Mouse (Mus musculus) left cerebral cortex, adult 18-20 months (tissue): ENCODE data around the gene Mfsd6l. TPM values are rescaled to one million over a fixed set of nuclear protein-coding genes. Genes with fewer than 3 reads are reported as not detected.
A peak's percentile ranks its signal among the peaks of the same experiment; 100 is the strongest.

Experiments used
- DNase-seq, 2 experiments: peaks; one replicate each; pipeline ENCODE4 v3.0.0; 2021 to 2022; ENCODE audit warnings: low spot score in 2 of 2, mixed read lengths in 1 of 2
- total RNA-seq, 2 experiments: library from RNA; stranded (reverse); gene quantifications; 2 replicates each; pipeline ENCODE4 v1.2.3; 2021

The Mfsd6l gene
- total RNA-seq, 2 experiments from 2014 or later, result not detected

DNA sequence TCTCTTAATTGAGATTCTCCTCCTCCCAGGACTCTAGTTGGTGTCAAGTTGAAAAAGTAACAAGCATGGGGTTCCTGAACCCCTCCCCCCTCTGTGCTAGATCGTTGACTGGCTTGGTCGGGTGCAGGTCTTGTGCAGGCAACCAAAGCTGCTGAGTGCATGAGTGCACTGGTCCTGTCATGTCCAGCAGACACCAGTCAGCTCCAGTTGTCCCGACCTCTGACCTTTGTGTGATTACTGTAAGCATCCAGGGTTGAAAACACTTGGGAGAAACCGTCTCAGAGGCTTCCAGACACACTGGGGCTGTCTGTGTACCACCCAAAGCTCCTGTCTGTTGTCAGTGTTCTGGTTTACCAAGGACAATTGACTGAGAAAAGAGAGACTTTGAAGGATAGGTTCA is 5.6 kb upstream of the Mfsd6l start:
- DNase-seq, result no peak

DNA sequence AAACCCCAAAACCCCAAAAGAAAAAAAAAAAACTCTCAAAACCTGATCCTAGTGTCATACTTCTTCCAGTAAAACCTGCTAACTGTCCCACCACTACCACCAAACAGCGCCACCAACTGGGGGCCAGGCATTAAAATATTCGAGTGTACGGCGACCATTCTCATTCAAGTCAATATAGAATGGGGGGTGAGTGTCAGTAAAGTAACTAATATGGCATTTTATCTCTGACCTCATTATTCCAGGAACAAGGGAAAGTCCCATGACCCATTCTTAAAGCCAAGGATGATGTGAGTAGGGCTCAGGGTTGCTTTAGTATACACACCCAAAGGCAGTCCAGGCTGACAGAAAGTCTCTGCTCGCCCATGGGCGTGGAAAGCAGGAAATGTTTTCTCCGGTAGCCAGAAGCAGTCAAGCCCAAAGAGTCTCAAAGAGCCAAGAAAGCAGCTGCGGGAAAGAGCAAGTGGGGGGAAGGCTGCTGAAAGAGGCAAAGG is 2.0 kb upstream of the Mfsd6l start:
- peak in 1 of 2 experiments; percentile 26 for DNase-seq

DNA sequence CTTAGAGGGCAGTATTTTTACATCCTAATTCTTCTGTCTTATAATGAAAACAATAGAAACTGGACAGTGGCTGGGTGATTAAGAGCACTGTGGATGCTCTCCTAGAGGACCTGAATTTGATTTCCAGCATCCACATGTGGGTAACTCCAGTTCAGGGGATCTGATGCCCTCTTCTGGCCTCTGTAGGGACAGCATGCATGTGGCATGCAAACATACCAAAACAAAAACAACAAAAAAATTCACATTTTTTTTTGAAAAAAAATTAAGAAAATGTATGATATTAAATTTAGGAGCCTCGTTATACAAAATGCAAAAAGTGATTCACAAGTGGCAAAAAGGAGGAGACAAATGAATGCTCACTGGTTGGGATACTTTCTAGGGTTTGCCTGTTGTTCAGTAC is 3.6 kb downstream of the Mfsd6l start:
- no peak for DNase-seq

DNA sequence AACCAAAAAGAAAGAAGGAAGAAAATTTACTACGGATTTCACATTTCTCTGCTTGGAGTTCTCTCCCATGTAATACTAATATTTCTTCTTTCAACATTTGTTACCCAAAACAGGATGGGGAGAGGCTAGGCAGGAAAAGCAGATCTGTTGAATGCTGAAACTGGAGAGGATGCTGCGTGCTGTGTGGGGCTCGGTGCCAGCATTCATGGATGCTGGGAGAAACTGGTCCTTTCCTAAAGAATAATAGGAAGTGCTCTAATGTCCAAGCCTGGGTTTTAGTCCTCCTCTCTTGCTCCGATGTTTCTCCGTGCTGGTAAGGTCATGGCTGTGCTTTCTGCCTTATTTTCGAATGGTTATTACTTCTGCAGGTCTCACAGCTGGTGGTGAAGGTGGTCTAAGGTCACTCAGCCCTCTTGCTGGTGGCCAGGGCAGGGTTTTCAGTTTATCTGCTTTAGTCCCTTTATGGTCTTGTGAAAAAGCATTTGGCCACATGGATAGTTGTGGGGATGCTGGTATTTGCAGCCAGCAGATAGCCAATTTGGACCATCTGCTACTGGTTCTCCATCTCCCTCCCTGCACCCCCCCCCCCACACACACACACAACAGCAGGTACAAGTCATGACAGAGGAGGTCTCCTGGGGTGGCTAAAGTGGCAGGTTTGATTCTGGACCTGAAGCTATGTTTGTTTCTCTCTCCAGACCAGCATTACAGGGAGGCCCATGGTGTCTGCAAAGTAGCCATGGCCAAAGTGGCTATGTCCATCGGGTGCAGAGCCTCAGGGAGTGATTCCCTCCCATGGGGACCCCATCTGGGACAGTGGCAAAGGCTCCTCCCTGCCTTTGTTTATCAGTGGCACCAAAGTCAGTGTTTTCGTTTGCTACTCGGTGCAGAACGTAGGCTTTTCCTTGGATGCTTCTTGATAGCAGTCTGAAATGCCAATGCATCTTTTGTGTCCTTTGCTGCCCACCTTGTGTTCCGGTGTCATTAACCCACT is 6.3 kb downstream of the Mfsd6l start:
- no peak for DNase-seq

DNA sequence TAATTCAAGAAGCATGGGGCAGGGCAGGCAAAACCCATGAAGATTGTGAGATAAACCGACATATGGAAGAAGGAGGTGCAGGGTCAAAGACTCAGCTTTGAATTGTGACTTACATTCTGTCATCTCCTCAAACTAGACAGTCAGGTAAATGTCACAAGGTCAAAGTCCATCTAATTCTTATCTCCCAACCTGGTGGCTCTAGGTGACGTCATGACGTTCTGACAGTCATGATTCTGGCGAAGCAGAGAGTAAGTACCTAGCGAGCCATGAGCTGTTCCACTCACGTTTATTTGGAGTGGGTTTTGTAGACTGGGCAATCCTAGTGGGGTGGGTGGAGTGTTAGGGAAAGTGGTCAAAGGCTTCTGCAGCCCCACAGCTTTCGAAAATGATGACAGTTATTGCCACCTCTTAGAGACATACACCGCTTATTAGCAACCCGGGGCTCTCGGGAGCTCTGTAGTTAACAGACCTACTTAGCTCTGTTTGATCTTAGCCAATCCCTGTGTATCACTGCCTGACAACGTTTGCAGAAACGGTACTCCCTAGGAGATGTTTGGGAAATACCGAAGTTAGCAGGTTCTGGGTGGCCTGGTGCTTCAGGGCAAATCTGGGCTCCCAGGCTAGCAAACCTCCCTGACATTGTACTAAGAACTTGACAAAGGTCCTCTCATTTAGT is 8.5 kb downstream of the Mfsd6l start:
- no peak for DNase-seq

DNA sequence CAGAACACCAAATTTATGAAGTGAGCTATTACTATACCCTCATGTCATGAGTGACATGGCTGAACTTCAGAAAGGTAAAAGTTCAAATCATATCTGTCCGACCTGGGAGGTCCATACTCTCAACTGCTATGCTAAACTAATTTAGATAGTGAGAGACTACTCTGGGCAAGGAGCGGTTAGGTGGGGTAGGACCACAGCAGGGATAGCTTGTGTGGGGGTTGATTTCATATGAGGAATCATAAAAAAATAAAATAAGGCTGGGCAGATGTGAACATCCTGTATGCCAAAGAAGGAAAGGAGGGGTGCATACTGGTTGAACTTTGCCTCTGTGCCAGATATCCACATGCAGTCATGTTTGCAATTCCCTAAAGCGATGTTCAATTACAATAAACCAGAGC is 9.0 kb downstream of the Mfsd6l start:
- no peak for DNase-seq

DNA sequence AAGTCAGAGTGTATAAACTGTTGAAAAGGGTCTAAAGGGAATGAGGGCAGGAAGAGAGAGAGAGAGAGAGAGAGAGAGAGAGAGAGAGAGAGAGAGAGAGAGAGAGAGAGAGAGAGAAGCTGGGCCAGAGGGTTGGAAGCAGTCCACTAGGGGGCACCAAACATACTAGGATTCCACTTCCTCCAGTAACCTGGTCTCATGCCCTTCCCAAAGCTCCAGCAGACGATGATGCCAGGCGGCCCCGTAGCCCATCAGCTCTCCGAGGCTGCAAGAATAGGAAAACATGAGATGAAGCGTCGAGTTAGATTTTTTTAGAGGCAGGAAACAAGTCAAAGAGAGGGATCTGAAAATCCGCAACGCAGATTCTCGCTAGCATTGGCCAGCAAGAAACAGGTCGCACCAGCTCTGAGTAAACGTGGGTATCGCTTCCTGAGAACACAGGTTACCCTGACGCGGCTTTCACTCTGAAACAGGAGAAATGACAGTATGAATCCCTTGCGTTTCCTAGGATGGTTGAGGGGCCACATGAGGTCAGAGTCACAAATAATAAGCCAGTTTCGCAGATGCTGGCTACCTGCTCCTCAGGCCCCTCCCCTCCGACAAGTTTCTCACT is 10.6 kb downstream of the Mfsd6l start:
- peak; percentile 86 to 87 for DNase-seq

DNA sequence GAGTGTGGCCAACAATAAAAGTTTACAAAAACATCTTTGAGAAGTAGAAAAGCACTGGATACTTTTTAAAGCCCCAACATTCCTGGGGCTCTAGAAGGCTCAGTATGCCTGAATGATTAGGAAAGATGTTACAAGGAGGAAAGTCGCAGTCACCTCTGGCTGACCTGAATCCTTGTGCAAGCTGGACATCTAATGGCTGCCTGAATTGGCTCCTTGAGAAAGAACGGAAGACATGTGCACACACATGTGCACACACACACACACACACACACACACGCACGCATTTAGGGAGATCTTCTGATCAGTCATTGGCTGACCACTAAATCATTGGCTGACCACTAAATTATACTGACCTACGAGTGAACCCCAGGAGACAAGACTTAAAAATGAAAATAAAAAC is 14.9 kb downstream of the Mfsd6l start:
- DNase-seq, result no peak

DNA sequence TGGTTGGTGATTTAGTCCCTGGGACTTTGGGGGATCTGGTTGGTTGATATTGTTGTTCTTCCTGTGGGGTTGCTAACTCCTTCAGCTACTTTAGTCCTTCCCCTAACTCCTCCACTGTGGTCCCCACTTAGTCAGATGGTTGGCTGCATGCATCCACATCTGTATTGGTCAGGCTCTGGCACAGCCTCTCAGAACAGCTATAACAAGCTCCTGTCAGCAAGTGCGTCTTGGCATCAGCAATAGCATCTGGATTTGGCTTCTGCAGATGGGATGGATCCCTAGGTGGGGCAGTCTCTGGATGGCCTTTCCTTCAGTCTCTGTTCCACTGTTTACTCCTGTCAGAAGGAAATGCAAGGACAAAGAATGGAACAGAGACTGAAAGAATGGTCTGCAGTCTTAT is 21.1 kb downstream of the Mfsd6l start:
- no peak for DNase-seq

DNA sequence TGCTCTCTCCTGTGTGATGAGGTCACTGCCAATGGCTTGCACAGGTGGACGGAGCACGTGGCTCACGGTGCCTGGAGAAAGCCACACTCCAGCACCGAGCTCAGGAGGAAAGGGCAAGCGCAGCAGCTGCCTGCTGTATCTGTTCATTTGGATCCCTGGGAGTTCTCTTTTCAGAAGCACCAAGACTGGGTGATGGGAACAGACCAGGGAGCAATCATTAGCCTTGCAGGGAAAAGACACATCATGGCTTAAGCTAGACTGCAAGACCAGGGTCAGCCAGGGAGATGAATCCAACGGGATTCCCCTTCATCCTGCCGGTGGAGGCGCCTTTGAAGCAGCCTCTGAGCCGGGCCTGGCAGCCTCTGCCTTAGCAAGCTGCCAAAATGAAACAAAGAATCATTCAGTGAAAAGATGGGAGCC is 23.5 kb downstream of the Mfsd6l start:
- DNase-seq, result peak; percentile 41 to 59

DNA sequence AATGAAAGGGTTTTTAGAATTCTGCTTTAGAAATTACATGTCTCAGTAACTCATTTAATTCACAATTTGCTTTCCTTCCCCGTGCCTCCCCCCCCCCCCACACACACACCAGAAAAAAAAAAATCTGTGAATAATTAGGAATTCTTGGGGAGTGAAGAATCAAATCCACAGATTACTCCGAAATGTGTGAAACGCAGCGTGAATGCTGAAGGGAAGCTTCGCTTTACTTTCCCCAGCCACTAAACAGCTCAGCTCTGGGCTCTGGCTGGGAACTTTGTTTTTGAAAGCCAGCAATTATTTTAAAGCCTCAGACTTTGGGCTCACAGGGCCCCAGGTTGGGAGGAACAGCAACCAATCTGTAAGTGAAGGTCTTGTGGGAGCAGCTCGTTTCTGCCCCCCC is 24.6 kb downstream of the Mfsd6l start:
- DNase-seq, result no peak

DNA sequence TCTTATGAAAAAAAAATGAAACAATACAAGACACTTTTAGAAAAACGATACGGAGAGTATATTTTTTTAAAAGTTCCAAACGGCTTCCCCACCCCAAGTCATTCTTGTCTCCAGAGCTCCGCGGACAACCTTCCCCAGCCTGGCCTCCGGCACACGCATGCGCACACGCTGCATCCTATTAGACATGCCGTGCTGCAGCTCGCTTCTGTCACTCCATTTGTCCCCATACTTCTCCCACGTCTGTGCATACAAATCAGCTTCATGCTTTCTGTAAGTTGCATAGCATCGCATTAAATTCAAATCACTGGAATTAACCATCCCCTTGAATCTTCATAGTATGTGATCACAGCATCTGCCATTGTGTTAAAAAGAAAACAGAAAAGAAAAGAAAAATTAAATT is 27.2 kb downstream of the Mfsd6l start:
- DNase-seq, result peak; percentile 63 to 70

DNA sequence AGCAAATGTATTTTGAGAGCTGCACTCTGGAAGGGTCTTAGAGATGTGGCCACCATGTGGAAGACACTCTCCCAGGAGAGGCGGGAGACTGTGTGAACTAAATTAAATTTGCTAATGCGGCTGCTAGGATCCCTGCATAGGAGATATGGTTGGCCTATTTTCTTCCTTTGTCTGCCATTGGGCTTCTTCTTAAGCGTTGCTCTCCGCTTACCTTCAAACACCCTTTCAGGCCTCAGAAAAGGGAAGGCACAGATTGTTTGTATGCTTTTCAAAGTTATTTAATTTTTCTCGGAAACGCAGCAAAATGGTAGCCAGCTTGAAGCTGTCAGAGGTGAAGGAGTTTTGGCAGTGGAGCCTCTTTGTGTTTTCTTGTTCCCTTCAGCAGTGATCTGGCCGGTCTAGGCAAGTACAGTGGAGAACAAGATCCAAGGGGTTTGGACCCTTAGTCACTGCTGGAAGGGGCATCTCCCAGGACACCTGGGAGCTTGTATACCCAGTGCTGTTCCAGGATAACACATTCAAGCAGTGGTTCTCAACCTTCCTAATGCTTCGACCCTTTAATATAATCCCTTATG is 28.0 kb downstream of the Mfsd6l start:
- no peak for DNase-seq

DNA sequence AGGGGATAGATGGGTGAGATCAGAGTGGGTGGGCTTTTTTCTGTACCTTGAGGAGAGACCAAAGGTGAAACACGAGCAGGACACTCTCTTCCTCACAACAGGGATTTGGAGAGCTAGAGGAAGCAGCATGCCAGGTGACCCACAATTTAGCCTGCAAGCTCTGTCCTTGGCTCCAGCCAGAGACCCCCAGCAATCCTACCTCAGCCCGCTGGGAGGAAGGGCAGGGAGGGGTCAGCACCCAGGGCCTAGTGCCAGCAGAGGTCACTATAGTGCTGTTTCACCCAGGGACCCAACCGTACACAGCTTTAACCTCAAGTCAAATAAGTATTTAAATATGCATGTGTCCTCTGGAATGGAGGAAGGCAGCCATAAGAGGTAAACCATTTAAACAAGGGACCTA is 29.9 kb downstream of the Mfsd6l start:
- no peak for DNase-seq

DNA sequence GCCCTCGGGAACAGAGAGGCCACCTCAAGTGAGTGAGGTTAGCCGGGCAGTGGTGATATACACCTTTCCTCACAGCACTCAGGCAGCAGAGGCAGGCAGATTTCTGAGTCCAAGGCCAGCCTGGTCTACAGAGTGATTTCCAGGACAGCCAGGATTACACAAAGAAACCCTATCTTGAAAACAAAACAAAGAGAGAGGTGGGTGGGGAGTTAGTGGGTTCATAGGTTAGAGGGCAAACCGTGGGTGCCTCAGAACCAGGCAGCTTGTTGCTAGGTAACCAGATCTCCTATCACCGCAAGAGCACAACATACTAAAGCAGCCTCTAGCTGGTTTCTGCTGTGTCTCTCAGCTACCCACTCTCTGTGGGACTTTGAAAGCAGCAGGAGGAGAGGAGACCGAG is 30.7 kb downstream of the Mfsd6l start, which contains the start of gene Ccdc42:
TSS of gene Ccdc42 (plus strand) at position 301 of the 400 bp plus-strand sequence.
- no peak for DNase-seq

DNA sequence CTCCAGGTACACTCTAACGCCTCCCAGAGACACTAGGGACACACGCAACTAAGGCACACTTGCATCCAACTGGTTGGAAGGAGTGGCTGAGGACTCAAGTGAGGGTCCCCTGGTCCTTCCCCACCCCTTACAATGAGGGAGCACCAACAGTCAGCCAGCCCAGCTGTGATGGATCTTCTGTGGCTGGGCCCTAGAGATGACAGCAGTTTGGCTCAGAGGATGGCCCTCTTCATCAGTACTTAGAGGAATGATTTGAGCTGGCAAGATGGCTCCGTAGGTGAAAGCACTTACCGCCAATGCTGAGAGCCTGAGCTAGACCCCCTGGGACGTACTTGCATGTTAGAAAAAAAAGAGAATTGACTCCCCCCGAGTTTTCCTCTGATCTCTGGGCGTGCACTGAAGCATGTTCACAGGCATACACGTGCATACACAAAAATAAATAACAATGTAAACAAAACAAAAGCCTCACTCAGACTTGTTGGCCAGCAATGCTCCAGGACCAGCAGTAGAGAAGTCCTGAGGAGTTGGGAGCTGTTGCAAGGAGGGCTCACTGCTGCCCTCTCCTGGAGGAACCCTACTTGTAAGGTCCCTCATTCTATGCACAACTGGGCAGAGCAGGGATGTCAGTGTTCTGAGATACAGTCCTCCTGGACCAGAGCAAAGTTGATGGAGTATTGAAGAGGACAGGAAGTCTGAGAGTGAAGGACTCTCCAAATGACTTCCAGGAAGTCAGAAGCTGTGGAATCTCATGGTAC is 33.2 kb downstream of the Mfsd6l start:
- peak; percentile 82 to 93 for DNase-seq

DNA sequence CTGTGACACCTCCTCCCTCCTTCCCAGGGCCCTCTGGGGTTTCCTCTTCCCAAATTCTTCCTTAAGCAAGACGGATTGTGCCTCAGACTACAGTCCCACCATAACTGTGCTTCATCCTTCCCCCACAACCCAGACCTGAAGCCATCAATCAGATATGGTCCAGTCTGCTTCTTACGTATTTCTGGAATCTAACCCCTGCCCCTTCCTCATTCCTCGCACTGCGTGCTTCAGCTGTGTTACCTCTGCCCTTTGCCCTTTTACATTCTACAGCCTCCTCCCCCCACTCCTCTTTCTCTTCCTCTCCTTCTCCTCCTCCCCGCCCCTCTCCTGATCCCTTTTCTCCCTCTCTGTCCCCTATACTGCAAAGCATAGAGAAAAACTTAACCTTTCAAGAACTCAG is 35.7 kb downstream of the Mfsd6l start:
- no peak for DNase-seq

DNA sequence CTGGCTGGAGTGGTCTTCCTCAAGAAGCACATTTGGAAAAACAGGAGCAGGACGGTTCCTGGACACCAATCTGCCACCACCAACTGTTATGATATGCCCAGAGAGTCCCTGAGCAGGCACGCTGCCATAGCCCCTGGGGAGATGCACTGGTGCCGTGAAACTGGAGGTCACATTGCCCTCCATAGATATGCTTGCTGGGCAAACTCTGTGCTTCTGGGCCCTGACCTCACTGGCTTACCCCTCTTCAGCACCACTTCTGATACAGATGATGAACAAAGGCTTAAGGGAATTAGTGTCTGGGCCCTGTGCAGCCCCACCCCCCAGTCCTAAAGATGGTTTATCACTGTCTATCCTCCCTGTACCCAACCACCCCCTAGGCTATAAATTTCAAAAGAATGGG is 37.3 kb downstream of the Mfsd6l start:
- no peak for DNase-seq

DNA sequence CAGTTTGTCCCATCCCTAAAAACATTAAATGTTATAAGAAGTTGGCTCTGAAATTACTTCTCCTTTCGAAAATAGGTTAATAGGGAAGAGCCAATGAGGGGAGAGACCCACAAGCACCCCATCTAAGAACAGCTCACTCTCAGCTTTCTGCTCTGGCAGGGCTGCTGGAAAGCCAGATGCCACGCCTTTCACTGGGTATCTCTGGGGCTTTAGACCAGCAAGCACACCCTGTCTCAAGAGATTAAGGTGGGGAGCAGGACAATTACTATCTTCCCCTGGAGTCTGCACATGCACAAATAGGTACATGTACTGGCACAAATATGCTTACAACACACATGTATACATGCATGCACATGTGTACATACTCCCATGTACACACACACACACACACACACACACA is 41.9 kb downstream of the Mfsd6l start:
- DNase-seq, result no peak

DNA sequence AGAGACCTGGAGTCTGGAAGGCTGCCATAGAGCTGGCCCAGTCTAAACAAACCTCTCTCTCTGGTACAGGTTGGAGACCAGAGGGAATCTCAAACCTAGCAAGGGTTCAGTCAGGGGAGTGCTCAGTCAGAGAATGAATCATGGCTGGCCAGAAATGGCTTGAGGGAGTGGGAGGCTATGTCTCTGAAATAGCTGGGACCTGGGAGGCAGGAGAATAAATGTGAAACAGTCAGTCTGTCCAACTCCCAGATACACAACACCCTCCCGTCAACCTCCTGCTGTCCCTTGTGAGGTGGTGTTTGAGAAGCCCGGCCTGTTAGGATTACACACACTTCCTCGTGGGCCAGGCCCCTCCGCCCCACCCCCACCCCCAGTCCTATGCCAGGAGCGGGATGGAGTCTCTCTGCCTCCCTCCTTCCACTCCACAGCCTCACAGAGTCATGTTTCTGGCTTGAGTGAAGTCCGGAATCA is 44.6 kb downstream of the Mfsd6l start:
- peak; percentile 26 to 36 for DNase-seq
